Mouse (Mus musculus) kidney, postnatal 25 days (tissue): ENCODE measurements around the gene Commd7.

Experiments used
- DNase-seq, 2 experiments: peaks; one replicate each; pipeline ENCODE4 v3.0.0; 2021; ENCODE audit warnings: mixed read lengths in 2 of 2

The Commd7 gene

DNA sequence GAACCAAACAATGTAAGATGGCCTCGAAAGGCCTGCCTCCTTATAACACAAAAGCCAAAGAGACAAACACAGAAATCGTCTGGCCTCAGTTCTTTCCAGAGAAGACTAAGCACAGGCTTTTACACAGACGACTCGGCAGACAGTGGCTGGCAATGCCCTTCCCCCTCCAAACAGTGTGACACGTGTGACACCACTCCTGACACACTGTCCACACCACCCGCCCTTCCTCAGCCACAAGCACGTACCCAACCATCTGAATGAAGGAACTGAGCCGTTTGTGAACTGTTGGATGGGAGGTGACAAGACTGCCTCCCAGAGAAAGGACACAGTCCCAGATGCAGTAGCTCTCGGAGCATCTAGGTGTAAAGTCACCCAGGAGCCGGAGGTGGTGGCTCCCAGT, 13.7 kb downstream of the Commd7 start:
- DNase-seq, result no peak

DNA sequence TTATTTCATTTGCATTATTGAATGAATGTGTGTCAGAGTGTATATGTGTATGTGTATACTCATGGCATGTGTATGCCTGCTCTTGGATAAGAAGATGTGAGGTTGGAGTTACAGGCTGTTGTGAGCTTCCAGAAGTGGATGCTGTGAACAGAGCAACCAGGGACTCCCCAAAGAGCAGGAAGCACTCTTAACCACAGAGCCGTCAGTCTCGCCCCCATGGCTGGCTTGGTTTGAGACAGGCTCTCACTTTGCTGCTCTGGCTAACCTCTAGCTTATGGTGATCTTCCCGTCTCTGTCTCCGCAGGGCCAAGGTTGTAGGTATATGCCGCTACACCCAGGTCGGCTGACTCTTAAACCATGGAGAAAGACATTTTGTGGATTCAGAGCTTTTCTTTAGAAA, 14.1 kb downstream of the Commd7 start:
- no peak for DNase-seq

- no peak for DNase-seq
Observed at GRCm38 (mm10) chr2:153616893-153617292, 15.7 kb downstream of the Commd7 start.

- peak; percentile 36 to 47 for DNase-seq
Observed at GRCm38 (mm10) chr2:153612594-153613281, 19.8 kb downstream of the Commd7 start.

DNA sequence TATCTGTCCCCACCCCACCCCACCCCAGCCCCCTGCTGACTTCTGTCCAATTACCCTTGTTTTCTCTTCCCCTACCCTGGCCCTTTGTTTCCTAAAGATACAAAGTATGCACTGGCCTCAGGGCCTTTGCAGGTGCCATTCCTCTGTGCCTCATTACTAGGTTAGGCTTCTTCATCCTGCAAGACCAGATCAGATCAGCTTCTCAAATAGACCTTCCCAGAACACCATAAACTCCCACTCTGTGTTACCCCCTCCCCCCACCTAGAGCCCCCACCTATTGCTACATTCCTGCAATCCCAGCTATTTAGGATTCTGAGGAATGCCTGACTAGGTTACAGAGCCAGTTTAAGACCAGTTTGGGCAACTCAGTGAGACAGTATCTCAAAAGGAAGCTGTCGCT, 20.8 kb downstream of the Commd7 start:
- DNase-seq, result no peak

DNA sequence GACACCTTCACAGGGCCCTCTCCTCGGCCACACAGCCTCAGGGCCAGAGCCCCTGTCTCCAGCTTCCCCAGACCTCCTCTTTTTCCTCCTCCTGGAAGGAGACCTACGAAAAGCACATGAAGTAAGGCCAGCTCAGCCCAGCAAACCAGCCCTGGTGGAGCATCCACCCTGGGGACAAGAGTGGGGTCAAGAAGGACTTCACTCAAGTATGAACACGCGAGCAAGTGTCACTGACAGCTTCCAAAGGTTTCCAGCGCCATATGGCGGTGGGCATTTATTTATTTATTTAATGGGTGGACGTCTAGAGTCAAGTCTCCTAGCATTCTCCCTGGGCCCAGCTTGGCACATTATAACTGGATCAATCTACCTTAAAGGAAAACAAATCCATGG, 21.3 kb downstream of the Commd7 start:
- DNase-seq, result no peak

- peak in 1 of 2 experiments; percentile 56 for DNase-seq
Observed at GRCm38 (mm10) chr2:153610426-153611240, 21.9 kb downstream of the Commd7 start.

- peak; percentile 94 to 95 for DNase-seq
Observed at GRCm38 (mm10) chr2:153609548-153609947, 23.0 kb downstream of the Commd7 start.

- DNase-seq, result peak; percentile 43 to 83
Observed at GRCm38 (mm10) chr2:153609058-153609457, 23.5 kb downstream of the Commd7 start.

DNA sequence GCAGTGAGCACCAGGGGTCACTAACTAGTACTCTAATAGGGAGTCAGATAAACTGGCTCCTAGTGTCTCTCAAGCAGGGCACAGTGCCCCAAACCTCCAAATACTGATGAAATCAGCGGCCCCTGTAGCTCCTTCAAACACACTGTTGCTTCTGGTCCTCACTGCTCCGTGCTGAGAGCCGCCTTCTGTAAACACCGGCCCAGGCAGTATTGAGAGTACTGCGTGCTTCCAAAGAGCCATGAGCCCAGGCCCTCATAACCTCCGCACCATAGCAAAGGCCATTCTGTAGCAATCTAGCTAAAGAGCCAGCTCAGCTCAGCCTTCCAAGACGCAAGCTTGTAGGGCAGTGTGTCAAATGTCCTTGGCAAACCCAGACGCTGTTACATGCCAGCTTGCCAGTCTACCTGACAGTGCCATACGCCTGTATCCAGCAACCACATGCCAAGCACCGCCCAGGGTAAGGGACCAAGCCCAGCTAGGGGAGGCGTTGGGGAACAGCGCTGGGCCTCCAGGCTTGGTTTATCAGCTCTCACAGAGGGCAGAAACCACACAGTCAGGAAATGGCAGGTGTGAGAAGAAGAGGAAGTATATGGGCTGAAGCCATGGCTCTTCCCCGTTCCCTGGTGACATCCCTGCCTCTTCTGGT, 24.6 kb downstream of the Commd7 start:
- peak; percentile 56 to 85 for DNase-seq

DNA sequence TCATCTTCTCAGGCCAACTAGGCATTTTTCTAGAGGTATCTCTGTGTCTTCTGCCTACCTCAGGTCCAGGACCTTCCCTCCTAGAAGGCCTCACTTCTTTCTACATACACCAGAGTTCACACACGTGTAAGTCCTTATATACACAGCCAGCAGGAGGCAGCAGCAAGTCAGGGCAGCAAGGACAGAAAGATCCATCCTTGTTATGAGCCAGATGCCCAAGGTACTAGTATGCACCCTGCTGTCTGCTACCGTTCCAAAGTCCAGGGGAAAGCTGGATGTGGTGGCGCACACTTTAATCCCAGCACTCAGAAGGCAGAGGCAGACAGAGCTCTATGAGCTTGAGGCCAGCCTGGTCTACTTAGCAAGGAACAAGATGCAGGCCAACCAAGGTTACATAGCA, 26.2 kb downstream of the Commd7 start:
- DNase-seq, result peak; percentile 45 to 60

DNA sequence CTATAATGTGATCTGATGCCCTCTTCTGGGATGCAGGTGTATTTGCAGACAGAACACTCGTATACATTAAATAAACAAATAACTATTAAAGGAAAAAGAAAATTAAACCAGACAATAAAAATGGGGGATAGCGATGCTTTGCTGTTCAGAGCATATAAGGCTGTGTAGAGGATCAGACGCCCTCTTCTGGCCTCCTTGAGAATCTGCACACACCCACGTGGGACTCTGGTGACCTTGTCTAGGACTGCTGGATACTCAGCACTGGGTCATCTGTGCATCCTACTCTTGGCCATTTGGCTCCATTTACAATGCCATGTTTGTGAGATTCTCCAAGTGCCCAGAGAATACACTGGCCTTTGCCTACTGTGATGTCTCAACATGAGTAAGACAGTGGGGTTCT, 28.9 kb downstream of the Commd7 start:
- DNase-seq, result no peak

DNA sequence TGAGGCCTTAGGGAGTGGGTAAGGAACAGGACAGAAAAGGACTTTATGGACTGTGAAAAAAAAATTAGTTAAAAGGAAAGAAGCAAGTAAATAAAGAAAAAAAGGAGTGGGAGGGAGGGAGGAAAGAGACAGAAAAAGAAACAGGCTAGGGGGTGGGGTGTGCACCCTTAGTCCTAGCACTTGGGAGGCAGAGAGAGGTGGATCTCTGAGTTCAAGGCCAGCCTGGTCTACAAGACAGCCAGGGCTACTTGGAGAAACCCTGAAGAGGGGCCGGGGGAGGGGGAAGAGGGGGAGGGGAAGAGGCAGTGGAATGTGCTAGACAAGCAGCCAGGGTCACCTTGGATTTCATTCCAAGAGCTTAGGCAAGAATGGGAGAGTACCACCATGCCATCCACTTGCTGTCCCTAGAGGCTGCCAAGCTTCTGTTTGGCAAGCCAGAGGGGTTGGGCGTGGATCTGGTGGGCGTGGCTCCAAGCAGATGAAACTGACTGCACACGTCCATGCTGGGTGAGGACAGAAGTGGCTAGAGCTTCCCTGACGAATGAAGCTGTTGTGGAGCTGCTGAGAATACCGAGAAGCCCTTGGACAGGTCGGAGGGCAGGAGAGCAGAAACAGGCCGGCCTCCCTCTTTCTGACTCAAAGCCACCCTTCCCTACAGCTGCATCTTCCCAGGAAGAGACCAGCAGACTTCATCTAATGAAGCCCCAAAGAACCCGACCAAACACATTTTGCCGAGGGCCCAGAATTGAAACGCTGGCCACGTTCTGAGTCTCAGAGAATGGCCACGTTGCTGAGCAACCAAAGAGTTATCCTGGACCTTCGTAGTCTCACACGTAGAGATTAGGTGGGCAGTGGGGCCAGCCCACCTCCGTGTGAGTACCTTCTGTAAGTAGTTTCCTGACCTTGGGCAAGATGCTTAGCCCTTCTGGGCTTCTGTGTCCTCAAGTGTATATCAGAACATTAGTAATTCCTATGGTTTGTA, 31.6 kb downstream of the Commd7 start:
- DNase-seq, result peak; percentile 63 to 83

- peak; percentile 85 to 95 for DNase-seq
Observed at GRCm38 (mm10) chr2:153600021-153600666, 32.4 kb downstream of the Commd7 start.

DNA sequence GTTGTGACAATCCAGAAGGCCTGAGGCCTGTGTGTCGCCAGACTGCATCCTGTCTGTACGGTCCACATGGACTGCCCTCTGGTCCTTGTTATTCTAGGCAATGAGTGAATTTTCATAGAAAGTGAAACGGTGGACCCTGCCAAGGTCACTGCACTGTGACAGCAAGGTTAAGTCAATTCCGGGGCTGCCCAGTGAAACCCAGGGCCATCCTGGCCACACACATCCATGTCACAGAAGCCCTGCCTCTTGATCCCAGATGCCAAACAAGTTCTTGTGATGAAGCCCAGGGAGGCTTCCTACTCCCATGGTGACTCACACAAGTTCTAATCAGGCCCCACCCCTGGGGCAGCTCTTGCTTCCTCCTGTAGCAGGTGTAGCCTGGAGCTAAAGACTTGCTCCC, 35.0 kb downstream of the Commd7 start:
- peak; percentile 44 to 70 for DNase-seq

- no peak for DNase-seq
Observed at GRCm38 (mm10) chr2:153597014-153597413, 35.6 kb downstream of the Commd7 start.

DNA sequence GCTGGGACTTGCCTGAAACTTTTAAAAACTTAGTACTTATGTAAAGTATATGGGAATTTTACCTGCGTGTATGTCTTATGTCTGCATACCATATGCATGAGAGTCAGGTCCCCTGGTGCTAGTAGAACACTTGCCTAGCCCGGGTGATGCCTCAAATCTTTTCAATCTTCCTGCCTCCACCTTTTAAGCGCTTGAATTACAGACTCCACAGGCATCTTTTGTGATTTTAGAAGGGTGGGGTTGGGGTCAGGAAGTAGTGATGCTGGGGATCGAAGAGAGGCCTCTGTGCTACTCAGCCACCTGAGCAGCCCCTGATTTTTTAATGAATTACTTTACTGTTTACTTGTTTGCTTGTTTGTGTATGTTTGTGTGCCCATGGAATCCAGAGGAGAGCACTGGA, 37.6 kb downstream of the Commd7 start:
- DNase-seq, result no peak

- peak; percentile 36 to 63 for DNase-seq
Observed at GRCm38 (mm10) chr2:153593186-153593585, 39.4 kb downstream of the Commd7 start.

DNA sequence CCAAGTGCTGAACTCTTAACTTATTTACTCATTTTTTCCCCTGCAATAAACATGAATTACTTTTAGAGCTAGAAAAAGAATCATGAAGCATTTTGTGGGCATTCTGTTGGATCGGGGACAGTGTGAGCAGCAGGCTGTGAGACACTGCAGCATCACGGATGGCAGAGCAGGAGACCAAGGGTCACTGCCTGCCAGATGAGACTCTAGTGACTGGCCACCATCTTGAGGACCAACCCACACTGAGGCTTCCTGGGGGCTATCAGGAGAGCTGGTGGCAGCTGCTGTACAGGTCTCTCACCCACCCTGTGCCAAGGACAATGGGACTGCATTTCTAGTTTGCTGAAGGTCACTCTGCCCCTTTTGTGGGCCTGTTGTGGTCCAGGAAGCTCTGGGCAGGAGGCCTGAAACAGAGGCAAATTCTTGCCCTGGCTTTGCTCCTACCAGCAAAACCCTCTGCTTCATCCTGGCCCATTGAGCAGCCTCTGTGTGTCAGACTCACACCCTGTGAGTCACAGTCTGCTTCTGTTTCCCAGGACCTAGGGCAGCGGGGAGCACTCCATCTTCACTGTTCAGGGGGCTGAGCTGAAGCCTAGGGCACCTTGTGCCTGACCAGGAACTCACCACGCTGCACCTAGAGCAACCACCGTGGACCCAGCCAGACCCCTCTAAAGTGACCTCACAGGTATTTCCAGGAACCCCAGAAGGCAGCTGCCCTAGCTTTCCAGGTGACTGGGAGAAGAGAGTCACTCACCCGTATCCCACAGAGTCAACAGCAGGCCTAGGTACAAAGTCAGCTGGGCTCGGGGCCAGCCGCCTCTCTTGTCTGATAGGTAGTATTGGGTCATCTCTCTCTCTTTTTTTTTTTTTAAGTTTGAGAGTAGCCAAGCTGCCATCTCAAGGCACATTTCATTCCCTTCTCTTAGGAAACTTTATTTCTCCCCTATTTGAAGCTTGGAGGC, 40.2 kb downstream of the Commd7 start:
- peak; percentile 92 to 96 for DNase-seq

- DNase-seq, result peak; percentile 81 to 88
Observed at GRCm38 (mm10) chr2:153586515-153587174, 45.9 kb downstream of the Commd7 start.
